Mouse (Mus musculus): ENCODE measurements around the gene Ankrd24. TPM values are rescaled to one million over a fixed set of nuclear protein-coding genes. Genes with fewer than 3 reads are reported as not detected.

Ankrd24 gene
- total and polyA plus RNA-seq, 2 experiments from 2014 or later: 17.7 to 58.5 TPM

- Histone ChIP-seq H3K4me3 (ENCODE audit: low read length) (peak overlapping the region; percentile 40), H3K4me1 (ENCODE audit: insufficient read depth, low read length) (peaks cover 13% of the 10 kb centered on the region), H3K4me2 (ENCODE audit: low read depth, low read length) (peak overlapping the region; percentile 56), H3K9ac (replicated peaks; ENCODE audit: low read length) (peak overlapping the region; percentile 10), H3K27ac (peak overlapping the region; percentile 81), H3K36me3 (ENCODE audit: insufficient read depth, low read length) (no peaks in the 10 kb centered on the region), H3K27me3 (ENCODE audit: insufficient read depth, low read length) (no peaks in the 10 kb centered on the region), H3K9me3 (ENCODE audit: low read length) (no peaks in the 10 kb centered on the region)
- TF ChIP-seq CTCF (IDR thresholded peaks at IDR 0.05; ENCODE audit: low read depth): peak; percentile 92
- DNase-seq (ENCODE audit: low spot score) (peak; percentile 96), ATAC-seq (peak; percentile 30)
- 18% methylated on average over 29 of the region's 29 CpGs for WGBS
Observed at GRCm38 (mm10) chr10:81604968-81605665, 23.2 kb upstream of the Ankrd24 start.

DNA sequence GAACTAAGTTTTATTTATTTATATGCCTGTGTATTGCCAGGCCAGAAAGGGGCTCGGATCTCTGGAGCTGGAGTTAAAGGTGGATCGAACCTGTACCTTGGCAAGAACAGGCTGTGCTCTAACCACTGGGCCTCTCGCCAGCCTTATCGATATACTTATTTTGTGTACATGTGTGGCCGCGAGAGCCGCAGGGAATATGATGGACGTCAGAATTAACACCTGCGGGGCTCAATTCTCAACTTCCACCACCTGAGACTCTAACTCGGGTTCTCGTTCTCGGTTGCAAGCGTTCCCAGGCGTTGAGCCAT lies 22.7 kb upstream of the Ankrd24 start:
- peak; percentile 1; the same call in 1 of the 2 replicates for ATAC-seq
- peak overlapping the region; percentile 10 for H3K9ac ChIP-seq (replicated peaks; ENCODE audit: low read length)
- TF ChIP-seq CTCF (IDR thresholded peaks at IDR 0.05; ENCODE audit: low read depth): no peak

DNA sequence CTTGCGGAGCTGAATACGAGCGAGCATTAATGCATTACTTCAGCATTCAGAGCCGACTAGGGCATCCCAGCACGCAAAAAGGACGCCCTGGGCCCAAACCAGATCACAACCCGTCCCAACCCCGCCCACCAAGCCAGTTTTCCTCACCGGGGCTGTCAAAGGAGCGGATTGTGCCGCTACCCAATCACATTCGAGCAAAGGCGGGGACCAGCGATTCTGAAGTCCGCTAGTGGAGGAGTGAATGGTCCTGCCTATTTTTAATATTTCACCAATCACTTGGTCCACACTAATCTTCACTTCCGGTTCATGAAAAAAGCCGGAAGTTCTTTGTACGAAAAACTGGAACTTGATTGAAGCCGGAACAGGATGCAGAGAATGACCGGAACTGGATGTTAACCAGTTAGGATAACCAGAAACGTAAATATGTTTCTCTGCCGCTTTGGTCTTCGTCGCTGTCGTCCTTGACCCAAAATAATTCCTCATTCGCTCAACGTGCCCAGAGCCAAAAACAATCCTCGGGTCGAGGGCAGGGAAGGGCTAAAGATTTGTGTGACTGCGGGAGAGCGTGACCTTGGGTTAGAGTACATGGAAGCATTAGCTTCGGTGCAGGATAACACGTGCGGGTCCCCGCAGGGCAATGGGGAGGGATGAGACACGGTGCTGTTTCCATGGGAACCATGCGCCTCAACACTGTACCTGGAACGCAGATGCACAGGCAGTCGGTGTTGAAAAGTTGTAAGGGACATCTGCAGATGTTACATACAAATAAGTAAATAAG lies 22.2 kb upstream of the Ankrd24 start, which contains the start of gene BC025920:
Gene BC025920 (plus strand): TSS at position 297 of the 778 bp plus-strand sequence.
- Histone ChIP-seq H3K4me1 (ENCODE audit: insufficient read depth, low read length) (peaks cover 8% of the 10 kb centered on the region; the same call in 1 of the 2 replicates), H3K27me3 (ENCODE audit: insufficient read depth, low read length) (no peaks in the 10 kb centered on the region), H3K27ac (peak within 1 kb of the TSS; percentile 88), H3K4me2 (ENCODE audit: low read depth, low read length) (peak within 1 kb of the TSS; percentile 71), H3K36me3 (ENCODE audit: insufficient read depth, low read length) (no peaks in the 10 kb centered on the region), H3K9ac (replicated peaks; ENCODE audit: low read length) (peak within 1 kb of the TSS; percentile 45), H3K4me3 (ENCODE audit: low read length) (peak within 1 kb of the TSS; percentile 40), H3K9me3 (ENCODE audit: low read length) (no peaks in the 10 kb centered on the region)
- under 1% methylated on average over 39 of the region's 39 CpGs for WGBS
- DNase-seq (ENCODE audit: low spot score): peak; percentile 97
- ATAC-seq: peak; percentile 91
- TF ChIP-seq CTCF (IDR thresholded peaks at IDR 0.05; ENCODE audit: low read depth): peak; percentile 19; the same call in 1 of the 2 replicates

More for the DNA sequence above, 22.7 kb upstream of the Ankrd24 start:
- peak overlapping the region; percentile 56 for H3K4me2 ChIP-seq (ENCODE audit: low read depth, low read length)
- peak overlapping the region; percentile 40 for H3K4me3 ChIP-seq (ENCODE audit: low read length)
- no peaks in the 10 kb centered on the region for H3K36me3 ChIP-seq (ENCODE audit: insufficient read depth, low read length)
- H3K4me1 ChIP-seq (ENCODE audit: insufficient read depth, low read length): peaks cover 11% of the 10 kb centered on the region
- H3K9me3 ChIP-seq (ENCODE audit: low read length): no peaks in the 10 kb centered on the region
- H3K27ac ChIP-seq: peak overlapping the region; percentile 81
- no peak for DNase-seq (ENCODE audit: low spot score)
- WGBS: 3% methylated on average over 14 of the region's 14 CpGs
- no peaks in the 10 kb centered on the region for H3K27me3 ChIP-seq (ENCODE audit: insufficient read depth, low read length)

- ATAC-seq: no peak
- peaks cover 6% of the 10 kb centered on the region; the same call in 1 of the 2 replicates for H3K4me1 ChIP-seq (ENCODE audit: insufficient read depth, low read length)
- H3K36me3 ChIP-seq (ENCODE audit: insufficient read depth, low read length): no peaks in the 10 kb centered on the region
- no peaks in the 10 kb centered on the region for H3K27me3 ChIP-seq (ENCODE audit: insufficient read depth, low read length)
- H3K4me3 ChIP-seq (ENCODE audit: low read length): no peak overlapping the region
- no peak overlapping the region for H3K27ac ChIP-seq
- no peak for DNase-seq (ENCODE audit: low spot score)
- TF ChIP-seq CTCF (IDR thresholded peaks at IDR 0.05; ENCODE audit: low read depth): peak; percentile 45
- H3K9ac ChIP-seq (replicated peaks; ENCODE audit: low read length): no peak overlapping the region
- WGBS: 85% methylated on average over 1 of the region's 1 CpGs
- H3K4me2 ChIP-seq (ENCODE audit: low read depth, low read length): no peak overlapping the region
- no peaks in the 10 kb centered on the region for H3K9me3 ChIP-seq (ENCODE audit: low read length)
Observed at GRCm38 (mm10) chr10:81608308-81608707, 20.0 kb upstream of the Ankrd24 start.

DNA sequence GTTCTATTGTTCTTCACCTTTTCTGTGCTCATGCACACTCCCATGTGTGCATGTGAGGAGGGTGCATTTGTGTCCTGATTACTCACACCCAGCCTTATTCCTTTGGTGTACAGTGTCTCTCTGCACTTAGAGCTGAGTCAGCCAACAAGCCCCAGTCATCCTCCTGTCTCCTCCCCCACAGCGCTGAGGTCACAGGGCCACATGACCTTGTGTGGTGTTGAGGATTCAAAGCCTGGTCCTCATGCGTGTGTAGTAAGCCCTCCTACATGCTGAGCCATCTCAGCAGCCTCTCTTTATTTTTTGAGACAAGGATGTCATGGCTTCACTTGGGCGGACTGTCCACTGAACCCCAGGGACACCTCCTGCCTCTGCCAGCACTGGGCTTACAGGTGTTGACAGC lies 15.6 kb upstream of the Ankrd24 start:
- H3K27me3 ChIP-seq (ENCODE audit: insufficient read depth, low read length): no peaks in the 10 kb centered on the region
- no peaks in the 10 kb centered on the region for H3K9me3 ChIP-seq (ENCODE audit: low read length)
- DNase-seq (ENCODE audit: low spot score) (no peak), ATAC-seq (peak; percentile 17; the same call in 1 of the 2 replicates)
- no peaks in the 10 kb centered on the region for H3K4me1 ChIP-seq (ENCODE audit: insufficient read depth, low read length)
- H3K4me2 ChIP-seq (ENCODE audit: low read depth, low read length): no peak overlapping the region
- TF ChIP-seq CTCF (IDR thresholded peaks at IDR 0.05; ENCODE audit: low read depth): no peak
- no peak overlapping the region for H3K4me3 ChIP-seq (ENCODE audit: low read length)
- no peak overlapping the region for H3K27ac ChIP-seq
- no peaks in the 10 kb centered on the region for H3K36me3 ChIP-seq (ENCODE audit: insufficient read depth, low read length)
- no peak overlapping the region for H3K9ac ChIP-seq (replicated peaks; ENCODE audit: low read length)
- 63% methylated on average over 3 of the region's 3 CpGs for WGBS

DNA sequence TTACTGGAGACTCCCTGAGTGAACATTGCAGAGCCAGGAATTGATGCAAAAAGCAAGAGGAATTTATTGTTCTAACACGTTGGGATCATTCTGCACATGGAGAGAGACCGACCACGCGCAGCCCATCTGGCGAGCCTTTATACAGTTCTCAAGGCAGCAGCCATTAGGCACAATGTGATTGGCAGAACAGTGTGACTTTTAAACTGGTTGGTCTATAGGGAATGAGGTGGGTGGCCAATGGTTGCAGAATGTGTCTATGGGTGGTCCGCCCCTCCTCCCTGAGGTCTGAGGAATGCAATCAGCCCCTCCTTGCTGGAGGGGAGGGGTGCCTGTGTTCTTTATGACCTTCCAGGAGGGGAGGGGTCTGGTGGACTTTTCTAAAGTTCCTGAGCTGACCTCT lies 12.9 kb upstream of the Ankrd24 start:
- 59% methylated on average over 6 of the region's 6 CpGs for WGBS
- DNase-seq (ENCODE audit: low spot score) (no peak), ATAC-seq (no peak)
- H3K4me1 ChIP-seq (ENCODE audit: insufficient read depth, low read length): no peaks in the 10 kb centered on the region
- H3K36me3 ChIP-seq (ENCODE audit: insufficient read depth, low read length): no peaks in the 10 kb centered on the region
- no peak for TF ChIP-seq CTCF (IDR thresholded peaks at IDR 0.05; ENCODE audit: low read depth)
- H3K9me3 ChIP-seq (ENCODE audit: low read length): no peaks in the 10 kb centered on the region
- no peaks in the 10 kb centered on the region for H3K27me3 ChIP-seq (ENCODE audit: insufficient read depth, low read length)
- H3K27ac ChIP-seq: no peak overlapping the region
- H3K9ac ChIP-seq (replicated peaks; ENCODE audit: low read length): no peak overlapping the region
- H3K4me3 ChIP-seq (ENCODE audit: low read length): no peak overlapping the region
- no peak overlapping the region for H3K4me2 ChIP-seq (ENCODE audit: low read depth, low read length)
